Mouse (Mus musculus) heart, embryonic 10.5 days (tissue): ENCODE measurements at regions not wholly inside any gene's neighbourhood (a gene's known extent, or its start where the extent isn't known, plus 50 kb on each side); places are given as distances from the start of the nearest gene placed in this dataset.
A peak's percentile ranks its signal among the peaks of the same experiment; 100 is the strongest.

Source experiments
- DNase-seq: peaks from one replicate; pipeline ENCODE4 v3.0.0-alpha.2; 2017; ENCODE audit warnings: low spot score
- H3K27ac ChIP-seq: fragments of 300-500 bp; sonication (generic); 2 replicates; pipeline ENCODE4 v1.5.1; 2016; ENCODE audit warnings: mild to moderate bottlenecking
- H3K27me3 ChIP-seq: fragments of 300-500 bp; sonication (generic); 2 replicates; pipeline ENCODE4 v1.6.1; 2016; ENCODE audit warnings: mild to moderate bottlenecking; ENCODE audit not compliant: poor library complexity, insufficient read depth, severe bottlenecking
- H3K36me3 ChIP-seq: fragments of 300-500 bp; sonication (generic); 2 replicates; pipeline ENCODE4 v1.6.1; 2016; ENCODE audit warnings: mild to moderate bottlenecking, moderate library complexity
- H3K4me1 ChIP-seq: fragments of 300-500 bp; sonication (generic); 2 replicates; pipeline ENCODE4 v1.6.1; 2016; ENCODE audit warnings: mild to moderate bottlenecking
- H3K4me3 ChIP-seq: fragments of 300-500 bp; sonication (generic); 2 replicates; pipeline ENCODE4 v1.5.1; 2016; ENCODE audit warnings: mild to moderate bottlenecking, moderate library complexity
- H3K9me3 ChIP-seq: fragments of 300-500 bp; sonication (generic); 2 replicates; pipeline ENCODE4 v1.6.1; 2016; ENCODE audit warnings: mild to moderate bottlenecking, moderate library complexity
- WGBS: fragments of 180-500 bp; shearing (Covaris S2); methylation state at CpG from one replicate; pipeline ENCODE4 v1.1.7; 2016; 5-methylcytosine and 5-hydroxymethylcytosine counted together

DNA sequence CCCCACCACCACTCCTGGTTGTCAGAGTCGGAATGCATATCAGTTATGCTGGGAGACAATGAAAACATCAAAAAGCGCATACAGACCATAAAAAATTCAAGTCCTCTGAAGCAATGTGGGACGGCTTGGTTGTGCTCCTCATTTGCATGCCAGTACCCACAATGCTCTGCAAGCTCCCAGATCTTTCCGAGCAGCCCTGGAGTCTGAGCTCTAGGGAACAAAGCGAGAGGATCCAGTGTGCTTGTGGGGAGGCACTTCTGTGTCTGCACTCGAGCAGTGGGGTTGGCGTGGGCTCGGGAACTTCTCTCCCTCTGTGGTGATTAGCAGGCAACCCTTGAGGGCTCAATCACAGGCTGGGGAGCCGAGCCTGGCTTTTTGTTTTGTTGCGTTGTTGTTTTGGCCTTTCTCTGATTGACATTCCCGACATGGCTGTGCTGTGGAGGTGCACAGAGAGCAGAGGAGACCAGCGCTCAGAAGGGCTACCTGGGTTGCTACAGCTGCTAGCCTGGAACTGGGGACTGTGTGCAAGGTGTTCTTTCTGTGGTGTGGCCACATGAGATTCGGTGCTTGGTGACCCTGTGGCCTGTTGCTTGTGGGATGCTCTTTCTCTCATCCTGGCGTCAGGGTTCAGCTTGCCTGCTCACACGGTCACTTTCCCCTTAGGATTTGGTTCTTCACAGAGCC is 66.1 kb upstream of the Habp2 start:
- H3K27me3 ChIP-seq, result peaks cover 12% of the 10 kb centered on the region
- H3K36me3 ChIP-seq, result no peaks in the 10 kb centered on the region
- WGBS, result 71% methylated on average over 15 of the region's 15 CpGs
- no peak overlapping the region for H3K27ac ChIP-seq
- DNase-seq, result no peak
- no peaks in the 10 kb centered on the region for H3K4me1 ChIP-seq
- no peaks in the 10 kb centered on the region for H3K9me3 ChIP-seq
- H3K4me3 ChIP-seq, result no peak overlapping the region

- DNase-seq, result no peak
- H3K4me1 ChIP-seq, result no peaks in the 10 kb centered on the region
These were observed 64.4 kb upstream of the Habp2 start for GRCm38 (mm10) chr19:56222496-56222895.

GRCm38 (mm10) chr19:56225039-56225438 is 61.9 kb upstream of the Habp2 start:
- Histone ChIP-seq H3K27ac (no peak overlapping the region), H3K9me3 (no peaks in the 10 kb centered on the region), H3K4me3 (no peak overlapping the region), H3K27me3 (peaks cover 12% of the 10 kb centered on the region), H3K4me1 (no peaks in the 10 kb centered on the region), H3K36me3 (no peaks in the 10 kb centered on the region)
- WGBS, result 52% methylated on average over 7 of the region's 7 CpGs
- DNase-seq, result no peak

More at GRCm38 (mm10) chr19:56222496-56222895, 64.4 kb upstream of the Habp2 start:
- Histone ChIP-seq H3K27me3 (peaks cover 12% of the 10 kb centered on the region), H3K9me3 (no peaks in the 10 kb centered on the region), H3K27ac (no peak overlapping the region), H3K4me3 (no peak overlapping the region), H3K36me3 (no peaks in the 10 kb centered on the region)
- WGBS, result 71% methylated on average over 4 of the region's 4 CpGs

- no peaks in the 10 kb centered on the region for H3K9me3 ChIP-seq
- WGBS, result 82% methylated on average over 3 of the region's 3 CpGs
- no peaks in the 10 kb centered on the region for H3K36me3 ChIP-seq
- H3K4me3 ChIP-seq, result no peak overlapping the region
- H3K27ac ChIP-seq, result no peak overlapping the region
- H3K4me1 ChIP-seq, result no peaks in the 10 kb centered on the region
- DNase-seq, result no peak
- peaks cover 12% of the 10 kb centered on the region for H3K27me3 ChIP-seq
These were observed 61.4 kb upstream of the Habp2 start for GRCm38 (mm10) chr19:56225518-56225917.

GRCm38 (mm10) chr19:56228586-56228985 is 58.4 kb upstream of the Habp2 start:
- Histone ChIP-seq H3K36me3 (no peaks in the 10 kb centered on the region), H3K27ac (no peak overlapping the region), H3K9me3 (peaks cover 5% of the 10 kb centered on the region; the same call in 1 of the 2 replicates), H3K4me1 (0 out of 2 replicates have a peak, but pooled peaks cover 4% of the 10 kb centered on the region), H3K27me3 (no peaks in the 10 kb centered on the region), H3K4me3 (no peak overlapping the region)
- DNase-seq, result no peak

GRCm38 (mm10) chr19:56231430-56231829 is 55.5 kb upstream of the Habp2 start:
- H3K27me3 ChIP-seq, result no peaks in the 10 kb centered on the region
- 72% methylated on average over 8 of the region's 8 CpGs for WGBS
- H3K4me3 ChIP-seq, result no peak overlapping the region
- H3K27ac ChIP-seq, result no peak overlapping the region
- peaks cover 5% of the 10 kb centered on the region; the same call in 1 of the 2 replicates for H3K9me3 ChIP-seq
- 0 out of 2 replicates have a peak, but pooled peaks cover 4% of the 10 kb centered on the region for H3K4me1 ChIP-seq
- H3K36me3 ChIP-seq, result no peaks in the 10 kb centered on the region
- no peak for DNase-seq

DNA sequence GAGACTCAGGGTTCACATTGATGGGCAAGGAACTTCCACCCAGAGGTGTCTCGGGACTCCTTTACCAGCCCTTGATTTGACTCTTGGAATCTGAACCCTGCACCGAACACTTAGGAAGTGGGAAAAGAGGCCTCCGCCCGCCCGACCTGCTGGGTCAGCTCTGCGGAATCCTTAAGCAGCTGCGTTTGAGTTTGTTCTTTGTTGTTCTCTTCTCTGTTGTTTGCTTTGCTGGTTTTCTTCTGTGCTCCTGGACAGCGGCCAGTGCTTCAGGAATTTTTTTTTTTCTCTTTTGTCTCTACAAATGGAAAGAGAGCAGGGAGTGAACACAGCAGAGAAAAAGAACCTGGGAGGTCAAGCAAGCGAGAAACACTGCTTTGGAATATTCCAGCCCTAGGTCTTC is 55.1 kb upstream of the Habp2 start:
- H3K4me1 ChIP-seq, result 0 out of 2 replicates have a peak, but pooled peaks cover 4% of the 10 kb centered on the region
- H3K27ac ChIP-seq, result no peak overlapping the region
- H3K9me3 ChIP-seq, result peaks cover 5% of the 10 kb centered on the region; the same call in 1 of the 2 replicates
- no peak for DNase-seq
- 62% methylated on average over 9 of the region's 9 CpGs for WGBS
- no peaks in the 10 kb centered on the region for H3K36me3 ChIP-seq
- H3K4me3 ChIP-seq, result no peak overlapping the region
- H3K27me3 ChIP-seq, result no peaks in the 10 kb centered on the region

DNA sequence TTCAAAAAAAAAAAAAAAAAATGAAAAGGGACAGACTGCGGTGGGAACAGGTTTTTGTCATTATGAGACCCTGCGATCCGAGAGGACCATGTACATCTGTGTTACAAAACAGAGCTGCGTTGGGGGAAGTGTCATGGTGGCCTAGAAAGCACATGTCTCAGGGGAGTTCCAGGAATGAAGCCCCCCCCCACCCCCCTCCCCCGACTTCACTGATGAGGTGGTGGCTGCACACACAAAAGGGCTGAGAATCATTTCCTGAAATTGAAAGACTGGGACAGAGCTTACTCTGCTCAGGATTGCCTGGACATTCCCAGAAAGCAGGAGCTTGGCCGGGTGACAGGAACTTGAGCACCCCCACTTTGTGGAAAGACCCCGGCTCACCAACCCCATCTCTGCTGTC is 54.7 kb upstream of the Habp2 start:
- no peak for DNase-seq
- WGBS, result 82% methylated on average over 7 of the region's 7 CpGs

GRCm38 (mm10) chr19:56232950-56233349 is 54.0 kb upstream of the Habp2 start:
- DNase-seq, result no peak
- Histone ChIP-seq H3K4me3 (no peak overlapping the region), H3K36me3 (no peaks in the 10 kb centered on the region), H3K27me3 (no peaks in the 10 kb centered on the region), H3K9me3 (peaks cover 5% of the 10 kb centered on the region; the same call in 1 of the 2 replicates), H3K27ac (no peak overlapping the region), H3K4me1 (0 out of 2 replicates have a peak, but pooled peaks cover 4% of the 10 kb centered on the region)
- 93% methylated on average over 5 of the region's 5 CpGs for WGBS

More for the DNA sequence above, 54.7 kb upstream of the Habp2 start:
- Histone ChIP-seq H3K27ac (peak overlapping the region; percentile 52; the same call in 1 of the 2 replicates), H3K9me3 (peaks cover 5% of the 10 kb centered on the region; the same call in 1 of the 2 replicates), H3K4me1 (0 out of 2 replicates have a peak, but pooled peaks cover 4% of the 10 kb centered on the region), H3K27me3 (no peaks in the 10 kb centered on the region), H3K36me3 (no peaks in the 10 kb centered on the region), H3K4me3 (no peak overlapping the region)

GRCm38 (mm10) chr19:56235040-56235439 is 51.9 kb upstream of the Habp2 start:
- DNase-seq, result no peak
- no peak overlapping the region for H3K4me3 ChIP-seq
- WGBS, result 73% methylated on average over 2 of the region's 2 CpGs
- no peaks in the 10 kb centered on the region for H3K36me3 ChIP-seq
- H3K9me3 ChIP-seq, result peaks cover 5% of the 10 kb centered on the region; the same call in 1 of the 2 replicates
- 0 out of 2 replicates have a peak, but pooled peaks cover 4% of the 10 kb centered on the region for H3K4me1 ChIP-seq
- H3K27ac ChIP-seq, result no peak overlapping the region
- no peaks in the 10 kb centered on the region for H3K27me3 ChIP-seq
